Mouse (Mus musculus) cortical plate, adult 2 months (tissue): ENCODE results near the gene Kcnh7.

Experiments used
- CTCF ChIP-seq: fragments of 200-500 bp; IDR thresholded peaks from 2 replicates; pipeline ENCODE4 v1.5.1; 2011; ENCODE audit warnings: mild to moderate bottlenecking, control low read depth, low read length; ENCODE audit not compliant: insufficient read depth; ENCODE audit errors: extremely low read depth
- POLR2A ChIP-seq: fragments of 200-500 bp; IDR thresholded peaks from 2 replicates; pipeline ENCODE4 v1.6.1; 2011; ENCODE audit warnings: mild to moderate bottlenecking, low read length, control low read depth; ENCODE audit not compliant: insufficient read depth; ENCODE audit errors: extremely low read depth

DNA sequence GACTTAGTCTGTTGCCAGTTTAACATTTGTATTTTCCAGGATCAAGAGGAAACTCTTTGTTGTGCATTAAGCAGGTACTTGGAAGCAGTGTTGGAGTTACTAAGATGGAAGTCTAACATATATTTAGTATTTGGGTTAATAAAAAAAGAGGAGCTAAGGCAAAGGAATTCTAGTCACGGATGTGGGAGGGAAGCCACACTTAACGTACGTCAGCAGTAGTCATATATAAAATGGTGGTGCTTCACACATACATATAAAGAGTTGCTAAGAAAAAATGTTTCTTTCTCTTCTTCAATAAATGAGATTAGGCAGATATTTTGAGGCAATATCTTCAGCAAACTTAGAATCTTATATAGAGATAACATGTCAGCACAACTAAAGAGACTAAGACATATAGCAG lies 144.4 kb downstream of the Kcnh7 start:
- TF ChIP-seq CTCF (no peak), POLR2A (no peak)
